Mouse (Mus musculus): ENCODE measurements at regions not wholly inside any gene's neighbourhood (a gene's known extent, or its start where the extent isn't known, plus 50 kb on each side); places are given as distances from the start of the nearest gene placed in this dataset.

- no peak for TF ChIP-seq CTCF (IDR thresholded peaks at IDR 0.05)
- POLR2A ChIA-PET: no interaction called here
- CTCF ChIA-PET: no interaction called here
- in situ Hi-C loops (cut with MboI; ENCODE audit: low pct_unique_long_range_greater_than_20kb): no loop called here
- no peak for ATAC-seq
- no peak for DNase-seq (ENCODE audit: low read depth, low spot score)
- no peaks in the 10 kb centered on the region for H3K27me3 ChIP-seq
Observed at GRCm38 (mm10) chr2:117929586-117929985, 182.1 kb upstream of the Thbs1 start.

GRCm38 (mm10) chr2:117930895-117931537, 180.7 kb upstream of the Thbs1 start:
- CTCF ChIA-PET: no interaction called here
- in situ Hi-C loops (cut with MboI; ENCODE audit: low pct_unique_long_range_greater_than_20kb): no loop called here
- no peak for ATAC-seq
- H3K27me3 ChIP-seq: no peaks in the 10 kb centered on the region
- DNase-seq (ENCODE audit: low read depth, low spot score): no peak
- TF ChIP-seq CTCF (IDR thresholded peaks at IDR 0.05): no peak
- POLR2A ChIA-PET: no interaction called here

- ChIA-PET CTCF (interaction anchor here (0.7 to 1.2 kb wide), 2 partner anchors 9 to 43 kb away, joined by 3 read pairs; no protein-coding TSS in a partner anchor), POLR2A (no interaction called here)
- ATAC-seq: no peak
- H3K27me3 ChIP-seq: no peaks in the 10 kb centered on the region
- TF ChIP-seq CTCF (IDR thresholded peaks at IDR 0.05): no peak
- in situ Hi-C loops (cut with MboI; ENCODE audit: low pct_unique_long_range_greater_than_20kb): no loop called here
- no peak for DNase-seq (ENCODE audit: low read depth, low spot score)
Observed at GRCm38 (mm10) chr2:117936590-117936989, 175.1 kb upstream of the Thbs1 start.

- in situ Hi-C loops (cut with MboI; ENCODE audit: low pct_unique_long_range_greater_than_20kb): no loop called here
- TF ChIP-seq CTCF (IDR thresholded peaks at IDR 0.05): no peak
- ChIA-PET CTCF (interaction anchor here (1.0 kb wide), 1 partner anchor 62 kb away, joined by 3 read pairs; no protein-coding TSS in a partner anchor), POLR2A (no interaction called here)
- no peaks in the 10 kb centered on the region for H3K27me3 ChIP-seq
- DNase-seq (ENCODE audit: low read depth, low spot score) (no peak), ATAC-seq (no peak)
Observed at GRCm38 (mm10) chr2:117938283-117939049, 173.2 kb upstream of the Thbs1 start.

- ChIA-PET POLR2A (no interaction called here), CTCF (no interaction called here)
- no peak for TF ChIP-seq CTCF (IDR thresholded peaks at IDR 0.05)
- ATAC-seq (no peak), DNase-seq (ENCODE audit: low read depth, low spot score) (no peak)
- no peaks in the 10 kb centered on the region for H3K27me3 ChIP-seq
- in situ Hi-C loops (cut with MboI; ENCODE audit: low pct_unique_long_range_greater_than_20kb): no loop called here
Observed at GRCm38 (mm10) chr2:117941517-117942096, 170.1 kb upstream of the Thbs1 start.

- POLR2A ChIA-PET: no interaction called here
Observed at GRCm38 (mm10) chr2:117943666-117944065, 168.0 kb upstream of the Thbs1 start.

GRCm38 (mm10) chr2:117944325-117944724, 167.4 kb upstream of the Thbs1 start:
- TF ChIP-seq CTCF (IDR thresholded peaks at IDR 0.05): no peak
- ATAC-seq: no peak
- ChIA-PET POLR2A (no interaction called here), CTCF (no interaction called here)
- H3K27me3 ChIP-seq: no peaks in the 10 kb centered on the region
- in situ Hi-C loops (cut with MboI; ENCODE audit: low pct_unique_long_range_greater_than_20kb): no loop called here
- no peak for DNase-seq (ENCODE audit: low read depth, low spot score)

More at GRCm38 (mm10) chr2:117943666-117944065, 168.0 kb upstream of the Thbs1 start:
- in situ Hi-C loops (cut with MboI; ENCODE audit: low pct_unique_long_range_greater_than_20kb): no loop called here
- CTCF ChIA-PET: no interaction called here
- TF ChIP-seq CTCF (IDR thresholded peaks at IDR 0.05): no peak
- DNase-seq (ENCODE audit: low read depth, low spot score) (no peak), ATAC-seq (no peak)
- no peaks in the 10 kb centered on the region for H3K27me3 ChIP-seq

- no peak for ATAC-seq
- ChIA-PET CTCF (no interaction called here), POLR2A (no interaction called here)
- in situ Hi-C loops (cut with MboI; ENCODE audit: low pct_unique_long_range_greater_than_20kb): no loop called here
- no peak for DNase-seq (ENCODE audit: low read depth, low spot score)
- no peak for TF ChIP-seq CTCF (IDR thresholded peaks at IDR 0.05)
- H3K27me3 ChIP-seq: no peaks in the 10 kb centered on the region
Observed at GRCm38 (mm10) chr2:117944942-117945341, 166.7 kb upstream of the Thbs1 start.

- in situ Hi-C loops (cut with MboI; ENCODE audit: low pct_unique_long_range_greater_than_20kb): loop anchor here (10.0 kb wide), 1 partner anchor 154 kb away; no protein-coding TSS in a partner anchor
- CTCF ChIA-PET: interaction anchor here (1.6 kb wide), 1 partner anchor 14 kb away, joined by 3 read pairs; no protein-coding TSS in a partner anchor
Observed at GRCm38 (mm10) chr2:117950431-117951336, 161.0 kb upstream of the Thbs1 start.

GRCm38 (mm10) chr2:117951337-117951718, 160.3 kb upstream of the Thbs1 start:
- CTCF ChIA-PET: interaction anchor here (1.6 kb wide), 2 partner anchors 14 to 80 kb away, joined by 3 read pairs; no protein-coding TSS in a partner anchor
- in situ Hi-C loops (cut with MboI; ENCODE audit: low pct_unique_long_range_greater_than_20kb): loop anchor here (10.0 kb wide), 1 partner anchor 153 kb away; no protein-coding TSS in a partner anchor
- TF ChIP-seq CTCF (IDR thresholded peaks at IDR 0.05): no peak
- POLR2A ChIA-PET: interaction anchor here (1.1 kb wide), 1 partner anchor 284 kb away, joined by 3 read pairs; no protein-coding TSS in a partner anchor
- ATAC-seq (peak; percentile 62), DNase-seq (ENCODE audit: low read depth, low spot score) (no peak)
- H3K27me3 ChIP-seq: no peaks in the 10 kb centered on the region

More at GRCm38 (mm10) chr2:117950431-117951336, 161.0 kb upstream of the Thbs1 start:
- peak; percentile 51 for ATAC-seq
- DNase-seq (ENCODE audit: low read depth, low spot score): peak; percentile 54
- POLR2A ChIA-PET: interaction anchor here (1.1 kb wide), 1 partner anchor 284 kb away, joined by 3 read pairs; no protein-coding TSS in a partner anchor
- TF ChIP-seq CTCF (IDR thresholded peaks at IDR 0.05): no peak
- H3K27me3 ChIP-seq: no peaks in the 10 kb centered on the region
